Mouse (Mus musculus): ENCODE results near the gene Adam1a.
A peak's percentile ranks its signal among the peaks of the same experiment; 100 is the strongest.

DNA sequence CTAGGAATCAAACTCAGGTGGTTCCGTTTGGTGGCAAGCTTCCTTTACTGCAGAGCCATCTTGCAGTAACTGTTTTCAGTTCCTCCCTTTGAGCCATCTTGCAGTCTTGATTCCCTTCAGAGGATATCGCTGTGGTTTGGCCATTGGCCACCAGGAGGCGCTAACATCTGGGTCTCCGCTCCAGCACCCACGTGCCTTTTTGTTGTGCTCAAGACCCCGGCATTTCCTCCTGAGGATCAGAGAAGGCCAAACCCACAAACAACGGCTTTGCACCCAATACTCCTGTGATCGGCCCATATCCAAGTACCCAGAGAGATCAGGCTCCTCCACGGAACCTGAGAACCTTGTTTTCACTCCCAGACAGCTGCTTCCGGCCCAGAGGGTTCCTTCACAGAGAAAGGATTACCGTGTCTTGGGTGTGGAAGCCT is 19.2 kb upstream of the Adam1a start:
- TF ChIP-seq POLR2A (IDR thresholded peaks at IDR 0.05; ENCODE audit: borderline replicate concordance, control insufficient read depth, low read depth, low read length) (no peak), CTCF (IDR thresholded peaks at IDR 0.05; ENCODE audit: control insufficient read depth, insufficient read depth, low read length) (peak; percentile 92)

Data from bone marrow, adult 2 months (tissue).